Mouse (Mus musculus) mesoderm, embryonic 11.5 days (tissue): ENCODE data around the gene Six1.
"Not testable (repeated sequence)": the region's sequence is repeated elsewhere in the genome, so short reads cannot be mapped to it uniquely, and the experiment has no call there.

Experiments used
- DNase-seq: peaks from one replicate; pipeline ENCODE4 v3.0.0-alpha.2; 2012; ENCODE audit warnings: low read depth, low spot score

Six1 gene

DNA sequence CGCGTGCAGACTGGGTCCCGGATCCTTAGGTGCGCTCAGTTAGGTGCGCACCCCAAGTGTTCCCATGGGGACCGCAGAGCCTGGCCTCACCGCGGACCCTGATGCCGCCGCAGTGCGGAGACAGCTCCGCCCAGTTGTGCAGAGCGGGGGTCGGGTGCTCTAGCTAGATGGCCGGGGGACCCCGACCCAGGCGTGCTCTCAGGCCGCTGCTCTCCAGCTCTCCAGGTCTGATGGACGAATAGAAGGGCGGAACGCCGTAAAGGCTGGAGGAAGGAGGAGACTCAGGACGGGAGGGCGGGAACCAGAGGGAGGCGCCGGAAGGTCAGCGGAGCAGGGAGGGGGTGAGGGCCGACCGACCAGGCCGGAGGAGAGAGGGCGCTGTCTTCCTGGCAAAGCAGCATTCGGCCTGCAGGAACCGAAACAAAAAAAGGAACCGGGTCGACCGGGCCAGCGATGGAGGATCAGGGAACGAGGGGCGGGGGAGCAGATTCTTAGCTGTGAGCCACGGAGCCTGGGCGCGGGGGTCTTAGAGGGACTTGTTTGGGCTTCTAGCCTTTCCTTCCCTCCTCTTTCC, at the start of gene Six1:
Six1 (minus strand) TSS at position 220 of the 574 bp plus-strand sequence.
- DNase-seq, result peak; percentile 84

DNA sequence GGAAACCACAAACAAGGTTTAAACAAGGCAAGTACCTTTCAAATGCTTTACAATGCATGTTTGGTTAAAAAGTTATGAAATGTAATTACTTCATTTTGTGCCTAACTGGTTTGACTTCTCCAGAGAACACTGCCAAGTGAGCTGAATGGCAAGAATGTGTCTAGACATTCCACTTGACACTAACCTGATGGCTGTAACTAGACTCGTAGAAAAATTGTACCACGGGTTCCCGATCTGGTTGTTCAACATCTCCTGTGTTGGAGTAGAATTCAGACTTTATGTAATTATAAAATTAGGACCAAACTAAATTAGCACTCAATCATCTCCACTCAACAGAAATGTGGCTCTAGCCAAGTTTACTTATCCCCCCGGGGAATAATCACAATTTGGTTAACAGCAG, 44.9 kb upstream of the Six1 start:
- DNase-seq, result no peak

DNA sequence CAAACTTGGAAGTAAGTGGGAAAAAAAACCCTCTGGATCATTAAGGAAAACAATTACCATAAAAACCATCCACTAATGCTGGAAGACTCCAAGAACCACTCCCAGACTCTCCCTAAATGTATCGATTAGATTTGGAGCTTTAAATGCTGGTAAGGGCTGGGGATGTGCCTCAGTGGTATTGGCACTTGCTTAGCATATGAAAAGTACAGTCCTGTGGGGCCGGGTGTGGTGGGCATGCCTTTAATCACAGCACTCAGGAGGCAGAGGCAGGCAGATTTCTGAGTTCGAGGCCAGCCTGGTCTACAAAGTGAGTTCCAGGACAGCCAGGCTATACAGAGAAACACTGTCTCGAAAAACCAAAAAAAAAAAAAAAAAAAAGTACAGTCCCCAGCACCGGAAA, 42.5 kb upstream of the Six1 start:
- not testable (repeated sequence) for DNase-seq

DNA sequence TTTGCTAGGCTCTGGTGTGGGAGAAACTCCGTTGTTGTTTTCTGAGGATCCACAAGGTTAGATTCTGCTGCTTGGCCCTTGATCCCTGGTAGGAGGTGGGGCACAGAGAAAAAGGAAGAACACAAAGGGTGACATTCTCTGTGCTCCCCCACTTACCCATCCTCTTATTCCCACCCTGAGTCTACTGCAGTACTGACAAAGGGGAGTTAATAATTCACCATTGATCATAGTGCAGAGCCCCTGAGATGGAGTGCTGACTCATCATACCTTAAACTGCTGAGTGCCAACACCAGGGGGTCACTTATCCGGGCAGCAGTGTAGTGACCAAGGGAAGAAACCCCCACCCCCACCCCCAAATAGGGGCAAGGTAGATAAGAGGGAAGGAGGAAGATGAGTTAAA, 40.9 kb upstream of the Six1 start:
- DNase-seq, result no peak

DNA sequence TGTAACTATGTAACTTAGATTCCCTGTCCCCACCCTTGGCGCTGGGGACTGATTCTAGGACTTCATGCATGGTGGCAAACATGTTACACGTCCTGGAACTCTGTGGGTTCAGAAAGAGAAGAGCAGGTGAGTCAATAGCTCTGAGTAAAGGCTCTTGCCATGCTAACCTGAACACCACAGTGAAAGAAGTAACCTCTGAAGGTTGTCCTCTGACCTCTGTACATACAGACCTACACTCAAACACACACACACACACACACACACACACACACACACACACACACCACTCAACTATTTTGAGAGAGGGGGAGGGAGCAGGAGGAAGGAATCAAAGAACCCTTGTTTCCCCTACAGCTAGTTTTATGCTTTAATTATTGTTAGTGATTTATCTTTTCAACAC, 40.5 kb upstream of the Six1 start:
- DNase-seq, result no peak

DNA sequence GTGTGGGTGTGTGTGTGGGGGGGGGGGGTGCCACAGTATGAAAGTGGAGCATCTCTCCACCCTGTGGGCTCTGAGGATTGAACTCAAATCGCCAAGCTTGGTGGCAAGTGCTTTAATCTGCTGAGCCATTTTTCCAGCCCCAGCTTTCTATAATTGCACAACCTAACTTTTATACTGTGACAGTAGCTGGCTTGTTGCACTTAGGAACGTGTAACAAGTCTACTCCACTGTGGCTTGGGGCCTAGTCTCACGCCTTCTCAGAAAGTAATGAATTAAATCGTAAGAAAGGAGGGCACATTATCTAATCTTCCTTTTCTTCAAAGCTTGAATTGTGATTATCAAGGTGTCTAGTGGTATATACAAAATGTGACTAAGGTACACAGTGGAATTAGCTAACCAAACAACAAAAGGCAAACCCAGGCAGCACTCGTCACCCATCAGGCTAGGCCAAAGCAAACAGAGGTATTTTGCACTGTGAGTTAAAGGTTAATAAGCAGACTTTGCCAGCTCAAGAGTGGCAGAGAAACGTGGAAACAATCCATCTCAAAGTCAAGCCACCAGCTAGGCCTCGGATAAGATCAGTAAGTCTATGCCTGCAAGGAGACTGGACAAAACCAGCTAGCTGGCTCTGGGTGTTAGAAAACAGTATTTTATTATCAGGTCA, 37.1 kb upstream of the Six1 start:
- no peak for DNase-seq

DNA sequence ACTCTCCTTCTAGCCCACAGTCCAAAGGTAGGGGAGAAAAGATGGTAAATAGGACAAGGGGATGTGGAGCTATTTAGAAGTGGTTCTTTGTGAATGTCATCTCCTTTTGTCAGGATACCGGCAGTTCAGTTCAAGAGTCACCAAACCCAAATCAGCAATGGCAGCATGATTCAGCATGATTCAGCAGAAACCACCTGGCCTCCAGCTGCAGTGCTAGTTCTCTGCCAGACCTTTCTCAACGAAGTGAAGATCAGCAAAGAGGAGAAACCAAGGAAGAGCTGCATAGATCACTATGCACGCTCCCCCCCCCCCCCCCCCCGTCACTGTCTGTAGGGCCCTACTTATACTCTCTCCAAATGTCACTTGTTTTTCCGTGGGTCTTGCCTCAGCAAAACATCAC, 35.2 kb upstream of the Six1 start:
- DNase-seq, result no peak

DNA sequence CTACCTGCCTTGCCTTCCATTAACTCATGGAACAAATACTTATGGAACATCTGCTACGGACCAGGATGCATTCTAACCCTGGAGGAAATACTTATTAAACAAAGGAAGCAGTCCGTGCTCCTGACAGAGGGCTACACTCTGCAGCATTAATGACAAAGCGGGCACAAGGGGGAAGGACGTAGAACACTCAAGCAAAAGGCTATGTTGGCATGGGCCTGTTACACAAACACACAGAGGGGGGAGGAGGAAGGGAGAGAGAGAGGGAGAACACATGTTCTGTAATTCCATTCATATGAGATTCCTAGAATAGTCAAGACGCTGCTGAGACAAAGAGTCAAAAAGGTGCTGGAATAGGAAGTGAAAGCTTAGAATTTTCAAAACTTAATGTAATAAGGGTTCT, 34.8 kb upstream of the Six1 start:
- no peak for DNase-seq

DNA sequence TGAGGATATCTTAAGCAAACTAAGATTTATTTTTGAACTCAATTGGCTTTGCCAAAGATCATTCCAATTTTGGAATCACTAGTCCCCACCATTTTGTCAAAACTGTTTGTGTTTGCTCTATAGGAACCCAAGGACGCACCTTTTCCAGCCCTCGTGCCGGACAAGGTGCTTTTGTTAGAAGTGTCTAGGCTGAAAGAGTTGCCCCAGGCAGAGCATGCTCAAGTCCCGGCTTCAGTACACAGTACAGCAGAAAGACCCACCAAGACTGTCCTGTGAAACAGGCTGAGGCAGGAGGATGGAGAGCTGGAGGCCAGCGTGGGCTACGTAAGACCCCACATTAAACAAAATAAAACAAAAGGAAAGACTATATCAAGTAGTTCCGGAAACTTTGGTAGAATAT, 33.4 kb upstream of the Six1 start:
- DNase-seq, result no peak

DNA sequence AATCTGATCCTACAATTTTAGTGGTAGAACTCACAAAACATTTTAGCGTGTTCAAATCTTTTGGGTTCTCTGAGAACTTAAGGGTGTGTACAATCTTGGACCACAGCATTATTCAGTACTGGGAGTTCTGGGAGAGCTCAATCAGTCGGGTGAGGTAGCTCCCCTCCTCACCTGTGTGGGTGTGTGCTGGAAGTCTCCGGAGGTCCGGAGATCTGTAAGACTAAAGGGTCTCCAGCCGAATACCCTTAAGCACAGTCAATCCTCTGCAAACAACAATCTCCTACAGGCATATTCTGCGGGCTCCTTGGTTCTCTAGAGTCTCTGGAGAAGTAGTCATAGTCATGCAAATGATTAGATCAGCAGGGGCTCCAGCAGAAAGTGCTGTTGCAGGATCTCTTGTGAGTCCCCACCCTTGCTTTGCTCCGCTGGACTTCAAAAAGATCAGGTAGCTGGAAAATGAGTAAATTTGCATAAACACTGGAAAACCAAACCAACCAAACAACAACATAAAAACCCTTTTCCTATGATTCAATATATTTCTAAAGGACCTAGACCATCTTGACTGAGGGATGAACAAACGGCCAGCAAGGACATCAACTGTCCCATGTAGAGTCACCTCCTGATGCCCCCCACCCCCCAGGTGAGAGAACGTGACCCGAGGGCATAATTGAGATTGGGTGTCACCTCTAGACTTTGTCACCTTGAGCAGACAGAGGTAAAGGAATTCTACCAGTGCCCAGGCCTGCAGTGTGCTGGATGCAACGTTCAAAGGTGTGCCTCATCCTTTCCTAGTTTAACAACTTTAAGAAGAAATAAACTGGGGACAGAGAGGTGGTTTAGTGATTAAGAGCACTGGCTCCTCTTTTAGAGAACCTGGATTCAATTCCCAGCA, 32.3 kb upstream of the Six1 start:
- no peak for DNase-seq

DNA sequence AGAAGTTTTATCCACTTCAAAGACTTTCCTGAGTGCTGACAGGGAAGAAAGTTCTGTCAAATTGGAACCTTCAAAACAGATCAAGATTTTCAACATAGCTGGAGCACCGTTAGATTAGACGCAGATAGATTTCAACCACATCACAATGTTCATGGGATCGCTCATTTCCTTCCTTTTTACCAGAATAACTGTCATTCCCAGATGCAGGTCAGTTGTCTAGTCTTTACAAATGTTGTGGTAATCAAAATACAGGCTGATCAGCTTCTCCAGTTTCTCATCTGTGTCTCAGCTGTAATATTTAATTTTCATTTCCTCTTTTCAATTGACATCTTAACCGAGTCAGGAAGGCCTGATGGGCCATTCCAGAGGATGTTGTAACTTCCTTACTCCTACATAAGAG, 30.1 kb upstream of the Six1 start:
- DNase-seq, result no peak

DNA sequence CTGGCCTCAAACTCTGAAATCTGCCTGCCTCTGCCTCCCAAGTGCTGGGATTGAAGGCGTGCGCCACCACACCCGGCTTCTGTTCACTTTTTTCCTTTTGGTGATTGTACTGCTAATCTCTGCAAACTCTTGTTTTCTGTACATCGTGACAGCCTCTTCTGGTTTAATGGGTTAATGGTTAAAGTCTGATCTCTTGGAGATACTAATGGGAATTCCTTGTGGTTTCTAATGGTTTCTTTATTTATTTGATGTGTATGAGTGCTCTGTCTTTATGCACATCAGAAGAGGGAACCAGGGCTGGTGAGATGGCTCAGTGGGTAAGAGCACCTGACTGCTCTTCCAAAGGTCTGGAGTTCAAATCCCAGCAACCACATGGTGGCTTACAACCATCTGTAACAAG, 28.1 kb upstream of the Six1 start:
- not testable (repeated sequence) for DNase-seq

DNA sequence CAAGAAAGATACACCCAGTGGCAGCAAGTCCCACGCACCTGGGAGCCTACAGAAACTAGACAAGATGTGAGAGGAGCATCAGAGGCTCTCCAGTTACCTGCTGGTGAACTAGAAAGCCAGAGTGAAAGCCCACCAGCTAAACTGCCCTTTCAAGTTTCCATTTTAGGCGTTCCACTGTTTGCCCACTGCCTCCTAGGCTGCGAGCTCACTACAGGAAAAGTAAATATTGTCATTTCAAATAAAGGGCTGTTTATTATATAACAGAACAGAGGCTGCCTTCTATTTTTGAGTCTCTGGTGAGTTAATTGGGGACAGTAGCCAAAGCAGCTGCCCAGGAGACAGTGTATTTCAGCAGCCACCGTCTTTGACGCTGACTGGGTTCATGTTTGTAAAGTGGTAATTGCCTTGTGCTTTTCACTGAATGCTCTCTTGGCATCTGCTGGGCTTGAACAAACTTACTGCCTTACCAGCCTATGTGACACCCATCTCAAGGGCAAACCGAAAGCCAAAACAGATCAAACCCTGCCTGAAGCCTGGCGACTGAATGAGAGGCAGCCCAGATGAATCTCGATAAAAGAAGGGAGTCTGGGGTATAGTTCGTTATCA, 7.2 kb upstream of the Six1 start:
- DNase-seq, result no peak

DNA sequence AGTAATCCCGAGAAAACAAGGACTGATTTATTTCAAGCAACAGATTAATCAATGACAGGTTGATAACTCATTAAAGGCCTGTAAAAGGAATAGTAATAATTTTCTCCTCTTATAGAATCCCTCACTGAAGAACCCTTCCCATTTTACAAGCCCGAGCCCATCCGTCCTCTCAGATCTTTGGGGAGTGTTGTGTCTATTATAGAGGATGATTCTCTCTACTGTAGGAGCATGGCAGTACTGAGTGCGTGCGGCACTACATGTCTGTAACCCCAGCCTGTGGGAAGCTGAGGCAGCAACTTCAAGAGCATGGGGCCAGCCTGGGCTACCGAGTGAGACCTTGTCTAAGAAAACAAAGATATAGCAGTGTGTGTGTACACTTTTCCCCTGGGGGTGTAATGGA, 3.8 kb upstream of the Six1 start:
- DNase-seq, result no peak

DNA sequence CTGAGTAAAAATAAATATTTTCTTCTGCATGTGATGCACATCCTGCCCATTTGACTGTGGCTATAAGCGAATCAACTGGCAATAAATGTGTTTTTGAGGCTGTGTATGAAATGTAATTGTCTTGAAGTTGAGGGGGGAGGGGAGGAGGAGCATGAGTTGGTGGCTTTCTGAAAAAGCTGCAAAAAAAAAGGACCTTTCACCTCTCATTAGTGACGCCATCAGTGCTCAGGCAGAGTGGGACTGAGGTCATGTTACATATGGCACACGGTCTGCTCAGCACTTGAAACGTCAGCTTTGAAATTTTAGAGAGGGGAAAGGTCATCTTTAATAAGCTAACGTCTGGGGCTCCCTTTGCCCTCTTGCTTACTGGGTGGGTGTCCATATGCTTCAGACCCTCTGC, 1.8 kb upstream of the Six1 start:
- DNase-seq, result no peak

DNA sequence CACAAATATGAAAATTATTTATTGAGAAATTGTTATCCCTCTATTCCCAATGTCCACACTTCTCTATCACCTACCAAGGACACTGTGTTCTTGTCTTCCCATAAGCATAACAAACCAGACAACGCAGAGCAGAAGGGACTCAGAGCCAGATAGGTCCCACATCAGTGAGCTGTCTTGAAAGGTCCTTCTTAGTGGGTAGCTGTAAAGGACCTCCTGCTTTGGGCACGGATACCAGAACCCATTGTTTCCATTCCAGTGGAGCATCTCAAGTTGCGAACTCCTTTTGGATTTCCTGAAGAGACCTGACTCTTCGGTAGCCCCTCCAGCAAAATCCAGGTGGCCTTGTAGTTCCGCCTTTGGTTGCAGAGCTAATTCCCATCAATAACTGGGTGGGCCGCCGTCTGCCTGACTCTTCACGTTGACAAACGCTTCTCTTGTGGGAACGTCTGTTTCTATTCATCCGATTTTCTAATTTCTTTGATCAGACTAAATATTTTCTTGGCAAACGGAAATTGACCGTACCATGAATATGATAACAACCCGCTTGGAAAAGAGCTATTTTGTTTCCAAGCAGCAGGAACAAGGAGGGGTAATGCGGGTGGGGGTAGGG, 994 bp upstream of the Six1 start:
- DNase-seq, result no peak

DNA sequence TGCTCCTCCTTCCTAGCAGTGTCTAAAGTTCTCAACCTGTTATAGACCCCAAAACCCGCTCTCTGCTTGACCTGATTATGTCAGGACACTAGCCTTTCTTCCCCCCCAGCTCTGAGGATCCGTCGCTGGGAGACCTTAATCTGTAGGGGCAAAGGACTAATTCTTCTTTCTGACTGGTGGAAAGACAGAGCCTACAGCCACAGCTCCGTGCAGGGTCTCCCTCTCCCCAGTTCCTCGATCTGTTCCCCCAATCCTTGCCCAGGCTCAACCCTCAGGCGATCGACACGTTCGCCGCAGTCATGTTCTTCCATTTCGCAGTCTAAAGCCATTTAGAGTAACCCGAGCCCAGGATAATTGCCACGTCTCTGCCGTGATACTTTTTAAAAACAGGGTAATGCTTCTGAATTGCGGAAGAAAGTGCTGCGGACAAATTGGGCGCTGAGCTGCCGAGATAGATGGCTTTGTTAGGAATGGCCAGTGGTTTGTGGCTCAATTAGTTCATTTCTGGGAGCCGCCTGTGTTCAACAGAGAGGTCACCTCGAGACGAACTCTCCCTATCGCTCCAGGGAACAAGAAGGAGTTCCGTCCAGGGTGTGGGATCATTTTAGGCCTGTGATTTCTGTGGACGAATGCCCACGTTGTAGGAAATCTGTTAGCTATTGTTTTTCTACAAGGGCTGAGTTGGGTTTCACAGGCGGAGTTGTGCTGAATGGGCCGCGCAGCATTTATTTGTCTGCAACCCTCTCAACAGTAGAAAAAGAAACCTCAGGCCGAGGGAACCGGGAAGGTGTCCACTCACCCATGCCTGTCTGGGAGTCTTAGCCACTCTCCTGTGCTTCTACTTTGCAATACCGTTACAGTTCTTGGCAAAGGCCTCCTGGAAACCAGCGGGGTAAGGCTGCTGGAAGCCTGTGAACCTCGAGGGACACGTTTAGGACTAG, 766 bp downstream of the Six1 start:
- no peak for DNase-seq

DNA sequence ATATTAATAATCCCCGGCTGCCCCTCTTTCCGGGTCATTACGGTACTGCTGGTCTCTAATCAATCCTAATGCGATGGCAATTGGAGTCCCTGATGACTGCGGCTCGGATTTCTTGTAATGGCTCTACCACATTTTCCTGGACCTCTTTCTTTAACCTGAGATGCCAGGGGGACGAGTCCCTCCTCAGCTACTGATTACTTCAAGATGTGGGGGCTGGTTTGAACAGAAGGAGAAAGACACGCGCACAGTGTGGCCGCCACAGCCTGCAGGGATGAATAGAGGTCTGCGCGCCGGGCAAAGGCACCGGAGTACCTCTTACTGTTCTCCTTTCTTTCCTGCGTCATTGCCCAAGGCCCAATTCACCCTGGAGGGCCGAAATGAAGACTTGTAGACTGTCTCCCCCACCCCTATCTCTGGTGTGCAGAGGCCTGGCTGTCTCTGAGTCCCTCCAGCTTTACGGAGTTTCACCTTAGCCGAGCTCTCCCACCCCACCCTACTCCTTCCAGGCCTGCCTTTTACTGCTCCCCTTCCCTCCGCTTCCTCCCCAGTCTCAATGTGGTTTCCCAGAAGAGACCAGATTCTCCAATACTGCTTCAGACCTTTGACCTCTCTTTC, 1.5 kb downstream of the Six1 start:
- DNase-seq, result peak; percentile 83

DNA sequence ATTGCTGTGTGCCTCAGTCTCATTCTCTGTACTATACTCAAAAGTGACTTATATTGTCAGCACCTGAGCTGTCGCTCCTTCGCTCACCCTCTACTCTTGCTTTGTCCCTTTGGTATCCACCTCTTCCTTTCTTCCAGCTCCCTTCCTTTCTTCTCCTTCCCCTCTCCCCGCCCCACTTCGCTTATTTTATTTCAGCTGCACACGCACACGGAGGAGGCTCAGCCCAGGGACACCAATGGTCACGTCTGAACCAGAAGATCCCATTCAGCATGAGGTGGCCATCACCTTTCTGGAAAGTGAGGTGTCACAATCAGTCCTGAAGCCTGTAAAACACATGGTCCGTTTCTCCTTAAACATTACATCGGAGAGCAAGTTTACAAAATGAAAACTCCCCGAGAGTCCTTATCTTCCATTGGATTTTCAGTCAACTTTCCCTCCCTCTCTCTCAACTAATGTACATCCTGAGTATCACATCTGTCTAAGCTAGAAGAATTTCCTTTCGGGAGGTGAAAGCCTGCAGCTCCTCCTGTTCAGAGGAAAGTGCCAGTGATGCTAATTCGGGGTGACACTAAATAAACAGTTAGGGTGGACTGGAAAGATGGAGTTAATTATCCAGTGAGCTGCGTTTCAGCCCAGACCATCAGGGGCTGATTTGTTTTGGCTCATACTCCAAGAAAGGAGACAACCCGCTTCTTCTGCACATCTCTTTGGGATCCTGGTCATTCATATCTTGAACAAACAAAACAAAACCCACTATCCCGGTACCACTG, 2.7 kb downstream of the Six1 start:
- no peak for DNase-seq

DNA sequence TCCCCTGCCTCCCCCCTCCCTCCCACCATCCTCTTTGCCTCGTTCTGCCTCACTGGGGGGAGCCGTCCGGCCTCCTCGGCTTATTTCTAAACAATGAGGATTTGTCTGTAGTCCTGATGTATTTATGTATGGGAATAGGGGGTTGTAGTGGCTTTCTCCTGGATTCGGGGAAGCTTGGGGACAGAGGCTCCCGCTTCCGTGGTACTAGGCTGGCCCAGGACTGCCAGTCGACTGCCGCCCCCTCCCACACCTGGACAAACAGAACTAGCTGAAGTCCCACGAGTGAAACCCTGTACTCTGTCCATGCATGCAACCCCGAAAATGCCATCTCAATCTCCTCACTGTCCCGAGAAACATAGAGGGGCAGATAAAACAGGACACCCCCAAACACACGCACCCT, 3.4 kb downstream of the Six1 start:
- no peak for DNase-seq
